Mouse (Mus musculus) gastrocnemius, postnatal 14 days (tissue): ENCODE data around the gene Cacna1i. TPM values are rescaled to one million over a fixed set of nuclear protein-coding genes. Genes with fewer than 3 reads are reported as not detected.
A peak's percentile ranks its signal among the peaks of the same experiment; 100 is the strongest.

Experiments
- DNase-seq: peaks from one replicate; pipeline ENCODE4 v3.0.0; 2021; ENCODE audit warnings: mixed read lengths
- intact Hi-C: fragments of 180-260 bp; cut with DNase I; formaldehyde crosslinking; loops from one replicate; pipeline ENCODE4 v1.15.1; 2025; ENCODE audit warnings: low total_unique reads
- total RNA-seq, 2 experiments: library from RNA; stranded (reverse); gene quantifications; 2 replicates each; pipeline ENCODE4 v1.2.3; 2021

Cacna1i gene
- total RNA-seq, 2 experiments from 2014 or later = 0.02 to 0.07 TPM

DNA sequence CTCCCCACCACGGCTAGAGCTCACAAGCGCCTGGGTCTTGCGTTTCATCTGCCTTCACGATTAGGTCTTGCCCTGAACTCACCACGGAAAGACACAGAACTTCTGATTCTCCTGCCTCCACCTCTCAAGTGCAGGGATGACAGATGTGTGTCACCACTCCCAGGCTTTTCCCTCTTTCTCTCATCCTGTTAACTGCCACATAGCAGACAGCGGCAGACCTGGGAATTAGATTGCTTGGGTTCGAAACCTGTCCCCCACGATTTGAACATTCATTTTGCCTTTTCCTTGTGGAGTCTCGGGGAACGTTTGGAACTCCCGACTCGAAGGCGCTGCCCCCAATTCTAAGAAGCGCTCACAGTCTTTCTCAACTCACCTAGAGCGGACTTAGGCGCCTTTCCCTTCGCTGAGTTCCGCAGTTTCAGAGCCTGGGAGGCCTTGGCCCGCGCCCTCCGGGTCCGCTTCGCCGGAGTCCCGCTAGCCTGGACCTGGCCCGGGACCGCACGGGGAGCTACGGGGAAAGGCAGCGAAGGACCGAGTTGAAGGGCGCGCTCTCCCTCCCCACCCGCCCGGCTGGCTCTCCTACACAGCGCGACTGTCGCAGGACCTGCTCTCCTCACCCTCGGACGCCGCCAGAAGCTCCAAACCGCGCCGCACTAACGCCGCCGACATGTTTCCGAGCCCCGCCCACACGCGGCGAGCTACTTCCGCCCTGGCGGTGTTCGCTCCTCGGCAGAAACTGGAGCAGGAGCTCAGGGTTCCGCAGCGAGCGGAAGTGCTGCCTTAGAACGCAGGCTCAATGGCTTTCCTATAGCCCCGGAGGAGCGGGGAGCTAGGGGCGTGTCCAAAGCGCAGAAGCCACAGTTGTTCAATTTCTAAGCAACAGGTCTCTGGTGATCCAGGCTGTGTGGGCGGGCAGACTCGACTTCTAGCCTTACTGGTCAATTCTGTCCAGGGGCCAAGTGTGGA is 23.1 kb upstream of the Cacna1i start, which contains the start of gene Rps19bp1:
Gene Rps19bp1 (minus strand): TSS at position 706 of the 966 bp plus-strand sequence.
- intact Hi-C loops = loop anchor here (5.0 kb wide), 1 partner anchor 37 kb away; no protein-coding TSS in a partner anchor
- DNase-seq = peak; percentile 89

DNA sequence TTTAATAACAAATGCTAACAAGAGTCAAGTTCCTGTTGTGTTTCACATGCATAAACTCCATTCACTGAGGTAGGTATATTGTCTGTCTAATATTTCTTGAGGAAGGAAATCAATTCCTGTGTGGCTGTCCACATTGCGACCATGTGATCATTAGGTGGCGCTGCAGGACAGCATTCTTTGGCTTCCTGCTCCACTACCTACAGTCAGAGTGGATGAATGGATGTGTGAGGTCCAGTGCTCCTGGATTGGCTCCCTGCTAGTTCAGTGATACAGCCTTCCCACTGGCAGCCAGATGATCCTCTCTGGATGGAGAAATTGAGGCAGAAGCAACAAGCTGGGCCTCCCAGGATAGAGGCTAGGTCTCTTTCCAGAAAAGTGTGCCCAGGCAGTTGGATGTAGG is 20.8 kb upstream of the Cacna1i start:
- intact Hi-C loops = loop anchor here (5.0 kb wide), 1 partner anchor 426 kb away; no protein-coding TSS in a partner anchor
- peak; percentile 64 for DNase-seq

DNA sequence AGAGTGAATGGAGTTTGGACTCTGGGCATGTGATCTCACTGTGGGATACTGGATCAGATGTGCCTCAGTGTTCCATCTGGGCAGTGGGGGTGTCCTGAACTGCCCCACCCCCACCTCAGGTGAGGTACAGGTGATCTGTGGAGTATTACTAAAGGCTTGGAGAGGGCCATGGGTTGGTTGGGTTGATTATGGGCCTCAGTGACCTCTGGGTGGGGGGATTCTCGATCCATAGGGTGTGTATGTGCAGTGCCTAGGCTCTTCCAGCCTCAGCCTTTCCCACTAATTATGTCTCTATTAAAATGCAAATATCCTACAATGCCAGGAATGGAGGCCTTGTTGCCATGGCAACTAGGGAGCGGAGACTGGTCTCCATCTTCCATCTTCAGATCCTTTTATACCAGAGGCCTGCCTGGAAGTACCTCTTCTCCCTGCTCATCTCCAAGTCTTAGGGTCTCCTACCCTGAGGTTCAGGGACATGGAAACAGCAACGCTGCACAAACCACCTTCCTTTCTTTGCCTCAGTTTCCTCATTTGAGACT is 15.1 kb upstream of the Cacna1i start:
- no peak for DNase-seq
- intact Hi-C loops = no loop called here

GRCm38 (mm10) chr15:80277107-80277506 is 9.9 kb upstream of the Cacna1i start:
- intact Hi-C loops = no loop called here
- no peak for DNase-seq

- intact Hi-C loops = no loop called here
- DNase-seq = peak; percentile 62
Measured at GRCm38 (mm10) chr15:80277625-80278024, 9.4 kb upstream of the Cacna1i start.

DNA sequence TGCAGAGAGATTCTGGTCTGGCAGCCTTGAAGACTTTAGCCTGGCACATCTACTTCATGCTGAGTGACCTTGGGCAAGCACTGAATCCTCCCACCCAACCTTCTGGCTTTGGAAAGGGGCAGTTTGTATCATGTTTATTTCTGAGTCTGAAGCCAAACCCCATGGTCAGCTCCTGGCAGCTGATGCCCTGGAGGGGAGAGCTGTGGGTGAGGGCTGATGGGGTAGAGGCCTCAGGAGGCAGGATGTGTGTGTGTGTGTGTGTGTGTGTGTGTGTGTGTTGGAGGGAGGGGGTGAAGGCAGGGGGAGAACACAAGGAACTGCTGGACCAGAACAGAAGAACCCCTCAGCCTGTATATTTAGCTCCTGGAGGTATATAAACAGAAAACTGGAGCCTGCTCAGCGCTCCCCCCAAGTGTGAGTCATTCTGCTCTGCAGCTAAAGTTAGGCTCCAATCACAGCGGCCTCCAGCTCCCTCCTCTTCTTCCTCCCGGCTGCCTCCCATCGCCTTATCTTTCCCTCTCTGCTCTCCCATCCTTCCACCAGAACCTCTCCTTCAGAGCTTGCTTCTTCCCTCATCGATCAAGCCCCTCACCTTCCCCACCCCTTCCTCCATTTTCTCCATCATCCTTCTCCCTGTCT is 8.8 kb upstream of the Cacna1i start:
- intact Hi-C loops = no loop called here
- DNase-seq = no peak

- DNase-seq = no peak
- intact Hi-C loops = no loop called here
Measured at GRCm38 (mm10) chr15:80279053-80279452, 8.0 kb upstream of the Cacna1i start.

GRCm38 (mm10) chr15:80280646-80281045 is 6.4 kb upstream of the Cacna1i start:
- intact Hi-C loops = no loop called here
- no peak for DNase-seq

- intact Hi-C loops = no loop called here
- DNase-seq = no peak
Measured at GRCm38 (mm10) chr15:80288036-80288435, 998 bp downstream of the Cacna1i start.

GRCm38 (mm10) chr15:80289436-80289835 is 2.4 kb downstream of the Cacna1i start:
- intact Hi-C loops = no loop called here
- peak; percentile 57 for DNase-seq

- DNase-seq = no peak
- intact Hi-C loops = no loop called here
Measured at GRCm38 (mm10) chr15:80297146-80297545, 10.1 kb downstream of the Cacna1i start.

- intact Hi-C loops = no loop called here
- DNase-seq = no peak
Measured at GRCm38 (mm10) chr15:80303779-80304178, 16.7 kb downstream of the Cacna1i start.

DNA sequence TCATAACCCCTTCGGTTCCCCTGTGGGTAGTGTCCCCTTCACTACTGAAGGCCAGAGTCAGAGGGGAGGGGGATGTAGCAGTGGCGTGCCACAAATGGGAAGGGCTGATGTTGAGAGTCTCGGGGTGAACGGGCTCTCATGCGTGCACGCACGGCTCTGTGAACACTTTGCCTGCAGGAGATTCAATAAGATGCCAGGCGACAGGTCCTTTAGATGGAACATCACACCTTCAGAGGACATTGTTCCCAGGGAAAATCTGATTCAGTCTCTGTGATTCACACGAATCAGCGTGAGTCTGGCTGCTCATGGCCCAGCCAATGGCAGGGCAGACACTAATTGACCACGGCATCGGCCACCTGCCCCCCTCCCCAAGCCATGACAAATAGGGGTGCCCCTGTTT is 17.1 kb downstream of the Cacna1i start:
- DNase-seq = no peak
- intact Hi-C loops = no loop called here

GRCm38 (mm10) chr15:80306146-80306545 is 19.1 kb downstream of the Cacna1i start:
- no peak for DNase-seq
- intact Hi-C loops = no loop called here

DNA sequence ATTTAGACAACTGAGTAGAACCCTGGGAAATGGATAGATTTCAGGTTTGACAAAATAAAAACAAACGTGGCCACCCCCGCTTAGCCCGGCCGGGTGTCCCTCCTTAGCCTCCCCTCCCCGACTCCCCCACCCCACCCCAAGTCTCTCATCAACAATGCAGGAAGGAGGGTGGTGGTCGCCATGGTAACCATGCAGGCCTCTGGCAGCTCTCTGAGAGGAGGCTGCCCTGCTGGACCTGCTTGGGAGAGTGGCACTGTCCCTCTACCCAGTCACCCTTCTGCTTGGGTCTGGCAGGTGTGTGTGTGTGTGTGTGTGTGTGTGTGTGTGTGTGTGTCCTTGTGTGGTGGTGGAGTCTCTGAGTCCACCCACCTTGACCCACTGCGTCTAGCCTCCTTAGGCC is 27.7 kb downstream of the Cacna1i start:
- no peak for DNase-seq
- intact Hi-C loops = no loop called here

DNA sequence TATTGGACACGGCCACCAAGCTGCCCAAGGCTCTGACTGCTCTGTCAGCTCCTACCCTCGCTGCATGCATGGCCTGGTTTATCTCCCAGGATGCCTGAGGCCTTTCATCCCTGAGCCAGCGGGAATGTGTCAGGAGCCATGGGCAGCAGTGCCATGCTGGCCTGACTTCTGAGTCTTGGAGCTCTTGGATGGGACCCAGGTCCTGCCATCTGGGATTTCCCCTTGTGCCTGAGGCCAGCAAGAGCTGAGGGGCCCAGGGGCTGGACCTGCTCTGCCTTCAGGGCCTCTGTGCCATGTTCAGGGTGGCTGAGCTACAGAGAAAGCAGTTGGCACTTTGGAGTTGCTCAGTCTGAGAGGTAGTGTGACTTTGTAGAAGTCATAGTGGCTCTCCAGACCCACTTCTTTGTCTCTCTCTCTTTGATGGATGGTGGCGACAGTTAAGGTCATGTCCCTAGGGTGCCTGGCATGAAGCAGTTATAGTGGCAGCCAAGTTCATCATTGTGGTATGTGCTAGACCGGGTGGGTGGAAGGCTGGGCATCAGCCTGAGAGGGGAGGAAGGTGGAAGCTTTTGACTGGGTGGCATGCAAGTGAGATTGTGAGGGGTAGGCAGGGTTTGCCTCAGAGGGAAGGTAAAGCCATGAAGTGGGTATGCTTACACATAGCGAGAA is 30.1 kb downstream of the Cacna1i start:
- no peak for DNase-seq
- intact Hi-C loops = no loop called here

DNA sequence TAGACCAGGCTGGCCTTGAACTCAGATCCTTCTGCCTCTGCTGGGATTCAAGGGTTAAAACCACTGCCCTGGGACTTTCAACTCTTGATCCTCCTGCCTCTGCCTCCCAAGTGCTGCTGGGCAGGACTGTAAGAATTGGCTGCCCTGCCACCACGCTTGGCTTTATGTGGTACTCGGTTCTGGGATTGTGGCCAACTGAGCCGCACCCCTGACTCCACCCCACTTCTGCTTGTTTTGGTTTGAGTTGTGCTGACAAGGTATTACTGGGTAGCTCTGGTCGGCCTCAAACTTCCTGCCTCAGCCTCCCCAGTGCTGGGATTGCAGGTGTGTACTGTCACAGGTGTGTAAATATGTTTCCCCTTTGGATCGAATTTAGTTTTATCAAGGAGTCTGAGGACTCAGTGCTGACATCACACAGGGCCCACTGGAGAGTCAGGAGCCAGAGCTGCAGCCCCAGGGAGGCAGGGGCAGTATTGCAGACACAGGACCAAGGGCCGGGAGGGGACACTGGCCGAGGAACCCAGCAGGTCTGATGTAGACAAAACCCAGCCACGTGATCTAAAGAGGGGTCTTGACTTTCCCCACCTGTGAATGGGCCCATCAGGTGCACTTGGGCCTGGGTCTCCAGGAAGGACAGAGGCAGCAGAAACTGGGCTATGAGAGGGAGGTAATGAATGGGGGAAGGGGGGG is 30.9 kb downstream of the Cacna1i start:
- no peak for DNase-seq
- intact Hi-C loops = no loop called here

DNA sequence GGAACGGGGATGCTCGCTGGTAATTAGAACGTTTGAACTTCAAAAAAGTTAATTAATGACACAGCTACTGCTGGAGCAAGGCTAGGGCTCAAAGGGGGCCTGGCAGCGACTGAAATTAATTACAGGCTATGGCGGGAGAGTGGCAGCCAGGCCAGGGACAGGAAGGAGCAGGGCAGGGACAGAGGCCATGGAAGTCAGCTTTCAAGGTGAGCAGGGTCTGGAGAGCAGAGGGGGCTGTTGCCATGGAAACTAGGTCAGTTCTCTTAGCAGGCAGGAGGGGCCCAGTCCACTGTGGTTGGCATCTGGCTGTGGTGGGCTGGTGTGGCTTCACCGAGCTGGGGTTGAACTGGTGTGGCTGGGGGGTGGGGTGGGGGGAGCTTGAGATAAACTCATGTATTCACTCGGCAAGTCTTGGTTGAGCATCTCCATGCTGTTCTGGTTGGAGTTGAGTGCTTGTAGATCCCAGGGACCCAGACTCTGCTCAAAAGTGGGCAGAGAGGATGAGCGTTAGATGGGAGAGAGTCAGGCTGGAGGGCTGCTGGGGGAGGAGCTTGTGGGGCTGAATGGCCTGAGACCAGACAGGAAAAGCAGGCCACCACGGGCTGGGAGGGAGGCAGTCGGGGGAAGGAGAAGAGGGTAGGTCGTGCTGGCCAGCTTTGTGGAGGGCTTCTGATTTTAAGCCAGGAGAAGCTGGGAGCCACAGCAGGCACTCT is 31.7 kb downstream of the Cacna1i start:
- DNase-seq = no peak
- intact Hi-C loops = no loop called here

DNA sequence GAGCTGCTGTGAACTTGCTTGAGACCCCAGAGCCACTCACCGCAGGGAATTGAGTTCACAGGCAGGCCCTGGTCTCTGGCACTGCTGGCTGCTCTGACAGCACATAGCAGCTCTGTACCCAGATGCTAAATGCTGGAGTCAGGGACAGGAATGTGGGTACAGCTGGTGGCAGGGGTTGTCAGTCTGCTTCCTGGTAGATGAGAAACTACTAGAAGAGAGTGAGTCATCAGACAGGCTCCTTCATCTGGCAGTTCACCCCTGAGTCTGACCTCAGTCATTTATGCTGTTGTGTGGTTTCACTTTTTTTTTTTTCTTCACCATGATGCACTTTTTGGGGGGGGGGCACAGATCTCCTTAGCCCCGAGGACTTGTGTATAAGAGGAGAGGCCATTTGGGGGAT is 32.3 kb downstream of the Cacna1i start:
- intact Hi-C loops = no loop called here
- DNase-seq = no peak
